Mouse (Mus musculus) embryo, embryonic 11.5 days (tissue): ENCODE measurements around the gene Tor4a.

ENCODE experiments used
- DNase-seq: peaks from one replicate; pipeline ENCODE4 v3.0.0-alpha.2; 2012; ENCODE audit warnings: low read depth, low spot score

The Tor4a gene

DNA sequence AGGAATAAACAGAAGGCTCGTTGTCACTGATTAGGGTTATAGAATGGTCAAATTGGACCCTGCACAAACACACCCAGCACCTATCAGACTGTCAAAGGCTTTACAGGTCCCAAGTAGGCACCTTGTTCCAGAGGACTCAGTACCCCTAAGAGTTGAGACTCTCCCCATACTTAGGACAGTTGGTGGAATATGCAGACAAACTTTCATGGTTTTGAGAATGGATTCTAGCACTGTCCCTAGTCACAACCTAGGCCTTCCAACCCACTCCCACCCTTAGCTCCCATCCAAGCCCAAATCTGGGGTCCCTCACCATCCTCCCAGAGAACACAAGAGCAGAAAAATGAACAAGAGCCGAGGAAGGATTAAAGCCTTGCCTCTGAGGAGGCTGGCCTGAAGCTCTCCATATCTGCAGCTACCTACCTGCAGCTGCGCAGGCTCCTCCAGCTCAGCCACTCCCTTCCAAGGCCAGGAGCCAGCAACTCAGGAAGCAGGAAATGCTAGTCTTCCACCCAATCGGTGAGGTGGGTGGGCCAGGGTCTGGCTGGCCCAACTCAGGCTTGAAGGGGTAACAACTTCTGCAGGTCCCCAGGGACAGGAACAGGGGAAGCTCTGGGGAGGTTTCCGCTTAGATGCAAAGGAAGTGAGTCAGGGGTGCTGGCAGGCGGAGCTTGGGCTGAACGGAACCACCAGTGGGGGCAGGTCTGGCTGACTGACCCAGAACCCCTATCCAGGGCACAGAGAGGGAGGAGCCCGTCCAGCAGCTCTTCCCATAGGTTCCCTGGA is at the start of gene Tor4a:
Gene Tor4a, minus strand, starts transcription at position 715 of the 783 bp plus-strand sequence.
- no peak for DNase-seq

DNA sequence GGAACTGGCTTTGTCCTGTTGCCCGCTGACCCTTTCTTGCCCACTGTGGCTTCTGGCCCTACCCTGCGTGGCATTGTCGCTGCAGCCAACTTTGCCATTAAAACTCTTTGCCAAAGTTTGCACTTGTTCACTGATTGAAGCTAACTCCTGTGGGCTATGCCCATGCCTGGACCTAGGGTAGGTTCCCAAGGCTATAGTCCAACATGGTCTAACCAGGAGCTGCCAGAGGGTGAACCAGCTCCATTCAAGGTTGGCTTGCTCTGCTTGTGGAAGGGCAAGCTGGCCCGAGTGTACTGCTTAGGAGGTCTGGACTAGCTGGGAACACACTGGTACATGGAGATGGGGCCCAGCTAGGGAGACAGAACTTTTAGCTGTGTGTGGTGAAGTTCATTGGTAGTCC is 47.5 kb upstream of the Tor4a start:
- no peak for DNase-seq

DNA sequence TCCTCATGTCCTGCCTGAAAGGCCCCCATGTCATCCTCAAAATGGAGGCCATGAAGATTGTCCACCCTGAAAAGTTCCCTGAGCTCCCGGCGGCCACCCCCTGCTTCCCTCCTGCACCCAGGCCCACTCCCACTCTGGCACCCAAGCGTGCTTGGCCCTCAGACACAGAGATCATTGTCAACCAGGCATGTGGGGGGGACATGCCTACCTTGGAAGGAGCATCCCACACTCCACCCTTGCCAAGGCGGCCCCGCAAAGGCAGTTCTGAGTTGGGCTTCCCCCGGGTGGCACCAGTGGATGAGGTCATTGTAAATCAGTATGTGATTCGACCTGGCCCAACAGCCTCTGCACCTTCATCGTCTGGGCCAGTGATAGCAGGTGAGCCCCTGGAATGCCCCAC is 46.7 kb upstream of the Tor4a start:
- DNase-seq, result no peak

DNA sequence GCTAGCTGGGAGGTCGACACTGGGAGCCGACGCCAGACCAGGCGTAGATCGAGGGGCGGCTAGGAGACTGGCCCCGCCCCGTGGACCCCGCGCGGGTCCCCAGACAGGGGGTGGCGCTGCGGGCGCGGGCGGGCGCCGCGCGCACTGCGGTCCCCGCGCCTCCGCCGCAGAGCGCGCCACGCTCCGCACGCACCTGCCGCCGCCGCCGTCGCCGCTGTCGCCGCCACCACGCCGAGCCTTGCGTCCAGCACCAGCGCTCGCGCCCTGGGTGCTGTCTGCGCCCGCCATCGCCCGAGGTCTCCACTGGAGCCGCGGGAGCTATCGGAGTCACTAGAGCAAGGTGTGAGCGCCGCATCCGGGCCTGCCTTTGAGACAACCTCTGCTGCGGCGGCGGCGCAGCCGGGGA is 45.4 kb upstream of the Tor4a start, which contains the start of the genes Rnf208 and Cysrt1:
Gene Rnf208, plus strand, starts transcription at position 155 of the 406 bp plus-strand sequence.
Gene Cysrt1, minus strand, starts transcription at position 352 of the 406 bp plus-strand sequence.
- DNase-seq, result no peak

DNA sequence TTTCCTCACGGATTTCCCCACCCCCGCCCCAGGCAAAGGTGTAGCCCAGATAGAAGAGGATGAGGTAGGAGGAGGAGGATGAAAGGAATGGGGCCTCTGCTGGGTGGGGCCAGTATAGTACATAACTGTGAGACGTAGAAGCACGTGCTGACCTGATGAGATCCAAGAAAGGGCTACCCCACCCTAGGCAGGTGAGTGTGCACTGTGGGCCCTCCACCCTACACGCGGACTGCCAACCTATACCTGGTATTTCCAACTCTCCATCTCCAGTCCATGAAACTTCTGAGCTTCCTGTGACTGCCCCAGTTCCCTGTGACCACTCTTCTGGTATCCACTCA is 44.7 kb upstream of the Tor4a start:
- no peak for DNase-seq

DNA sequence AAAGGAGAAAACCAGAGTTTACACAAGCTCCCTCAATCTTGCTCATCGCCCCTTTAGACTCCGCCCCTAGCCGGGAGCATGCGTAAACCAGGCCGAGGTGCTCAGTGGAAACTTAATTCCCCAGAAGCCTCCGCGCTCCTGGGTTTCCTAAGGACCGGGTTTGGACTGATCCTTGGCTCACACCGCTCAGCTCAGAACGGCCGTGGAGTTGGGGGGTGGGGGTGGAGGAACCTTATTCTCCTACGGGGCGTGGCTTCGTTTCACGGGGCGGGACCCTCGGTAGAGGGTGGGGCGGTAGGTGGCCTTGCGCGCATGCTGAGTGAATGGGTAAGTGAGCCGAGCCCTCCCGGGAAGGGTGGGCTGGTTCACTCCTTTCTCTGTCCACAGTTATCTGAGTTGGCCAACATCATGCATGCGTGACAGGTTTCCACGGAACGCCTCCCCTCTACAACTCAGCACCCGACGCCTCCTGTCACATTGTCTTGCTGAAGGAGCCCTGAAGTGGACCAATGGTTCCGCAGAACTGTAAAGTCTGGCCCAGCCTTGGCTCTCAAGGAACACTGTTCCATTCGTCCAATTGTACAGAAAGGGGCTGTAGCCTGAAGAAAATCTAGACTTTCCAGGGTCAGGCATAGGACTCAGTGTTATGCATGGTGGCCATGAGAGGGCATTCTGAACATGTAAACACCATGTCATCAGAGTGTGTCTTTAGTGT is 44.2 kb upstream of the Tor4a start:
- peak; percentile 59 for DNase-seq

DNA sequence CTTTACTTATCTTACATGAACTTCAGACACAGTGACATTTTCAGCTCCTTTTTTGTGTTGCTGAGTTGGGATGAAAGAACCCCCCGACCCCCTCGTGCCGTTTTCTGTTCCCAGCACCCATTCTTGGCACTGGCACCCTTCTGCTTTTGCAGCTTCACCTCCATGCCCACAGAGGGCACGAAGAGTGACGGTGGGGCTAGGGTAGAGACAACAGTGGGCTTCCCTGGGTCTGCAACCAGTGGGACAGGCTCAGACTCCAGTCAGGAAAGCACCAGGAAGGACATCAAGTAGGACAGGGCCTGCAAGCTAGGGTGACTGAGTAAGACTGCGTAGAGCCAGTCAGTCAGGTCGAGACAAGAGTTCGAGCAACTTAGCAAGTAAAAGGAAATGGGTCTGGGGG is 43.6 kb upstream of the Tor4a start:
- no peak for DNase-seq

DNA sequence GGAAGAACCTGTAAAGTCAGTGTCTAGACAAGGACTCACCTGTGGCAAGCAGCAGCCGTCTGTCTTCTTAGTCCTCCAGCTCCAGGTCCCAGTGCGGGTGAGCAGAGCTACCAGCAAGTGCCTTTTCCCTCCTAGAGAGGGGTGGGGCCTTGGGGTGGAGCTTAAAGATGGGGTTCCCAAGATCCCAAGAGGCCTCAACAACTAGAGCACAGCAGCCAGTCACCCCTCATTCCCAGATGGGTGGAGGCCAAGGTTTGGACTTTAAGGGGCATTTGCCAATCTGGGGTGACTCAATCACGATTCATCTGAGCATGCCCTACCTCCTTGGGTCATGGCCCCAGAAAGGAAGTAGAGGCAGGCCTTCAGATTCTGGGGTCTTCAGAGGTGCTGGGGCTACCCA is 43.1 kb upstream of the Tor4a start:
- DNase-seq, result no peak

DNA sequence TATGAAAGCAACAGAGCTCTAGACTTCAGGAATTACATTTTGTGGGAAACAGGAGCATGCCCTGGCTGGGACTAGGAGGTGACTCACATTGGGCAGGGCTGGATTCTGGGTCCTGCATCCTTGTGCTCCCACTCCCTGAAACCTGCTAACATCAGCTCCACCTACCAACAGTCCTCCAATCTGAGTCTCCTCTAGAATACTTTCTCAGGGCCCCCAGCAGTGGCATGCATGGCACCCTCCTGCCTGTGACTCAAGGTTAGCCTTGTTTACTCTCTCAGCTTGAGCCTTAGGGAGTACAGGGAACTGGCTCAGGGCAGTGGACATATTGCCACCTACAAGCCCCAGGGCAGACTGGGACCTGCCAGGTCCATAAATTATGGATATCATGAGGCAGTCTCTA is 41.4 kb upstream of the Tor4a start:
- no peak for DNase-seq

DNA sequence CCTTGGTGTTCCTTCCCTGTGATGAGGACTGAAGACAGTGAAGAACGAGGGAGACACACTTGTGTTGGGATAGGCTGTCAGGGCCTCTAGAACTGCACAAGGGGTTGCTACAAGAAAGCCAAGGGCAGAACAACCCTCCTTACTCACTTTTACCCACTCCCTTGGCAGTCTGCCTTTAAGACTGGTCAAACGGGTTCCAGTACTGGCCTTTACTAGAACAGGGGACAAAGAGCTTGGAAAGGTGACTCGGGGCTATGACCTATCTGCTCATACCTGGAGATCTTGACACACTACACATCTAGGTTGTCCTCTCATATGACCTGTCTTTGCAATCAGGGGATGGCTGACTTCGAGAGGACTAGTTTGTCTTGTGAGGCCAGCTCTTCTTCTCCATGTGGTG is 40.8 kb upstream of the Tor4a start:
- DNase-seq, result no peak

DNA sequence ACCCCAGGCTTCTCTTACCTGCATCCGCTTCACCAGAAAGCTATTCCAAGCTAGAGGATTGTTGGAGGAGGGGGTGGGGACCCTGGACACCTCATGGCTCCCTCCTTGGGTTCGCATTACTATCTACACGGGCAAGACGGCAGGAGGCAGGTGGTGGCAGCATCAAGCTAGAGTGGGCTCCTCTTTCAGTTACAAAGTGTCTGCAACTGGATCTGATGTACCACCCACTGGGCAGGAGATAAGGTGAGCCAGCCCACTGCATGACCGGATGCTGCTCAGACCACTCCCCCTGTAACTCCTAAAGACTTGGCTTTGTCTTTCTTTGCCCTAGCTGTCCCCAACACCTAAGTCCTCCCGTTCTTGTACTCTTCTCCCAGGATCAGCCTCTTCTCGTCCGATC is 39.9 kb upstream of the Tor4a start, which contains the start of gene Rnf224:
Gene Rnf224, minus strand, starts transcription at position 174 of the 400 bp plus-strand sequence.
- no peak for DNase-seq

DNA sequence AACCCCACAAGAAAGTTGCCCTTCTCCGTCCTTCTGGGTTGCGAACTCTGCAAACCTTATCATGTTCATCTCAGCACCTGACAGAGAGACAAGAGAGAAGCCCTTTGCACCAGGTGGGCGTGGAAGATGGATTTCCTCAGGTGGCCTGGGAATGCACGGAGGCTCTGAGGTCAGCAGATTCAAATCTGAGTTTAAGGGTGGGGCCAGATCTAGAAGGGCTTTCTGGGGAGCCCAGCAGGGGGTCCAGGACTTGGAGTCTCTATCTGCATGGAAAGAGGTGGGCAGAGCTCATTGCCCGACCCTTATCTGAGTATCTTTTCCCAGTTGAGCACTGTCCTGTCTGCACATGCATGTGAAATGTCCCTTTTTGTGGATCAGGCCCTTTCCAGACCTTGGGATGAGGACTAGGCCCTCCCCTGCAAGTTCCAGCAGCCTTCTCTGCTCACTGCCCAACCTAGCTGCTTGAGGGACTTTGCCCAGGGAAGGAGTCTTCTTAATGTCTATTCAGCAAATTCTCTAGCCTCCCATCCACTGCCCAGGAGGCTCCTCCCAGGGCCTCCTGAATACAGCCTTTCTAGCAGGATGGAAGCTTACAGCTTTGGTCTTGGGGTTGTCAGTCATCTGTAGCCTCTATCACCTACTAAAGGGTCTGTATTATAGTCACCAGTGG is 38.0 kb upstream of the Tor4a start:
- no peak for DNase-seq

DNA sequence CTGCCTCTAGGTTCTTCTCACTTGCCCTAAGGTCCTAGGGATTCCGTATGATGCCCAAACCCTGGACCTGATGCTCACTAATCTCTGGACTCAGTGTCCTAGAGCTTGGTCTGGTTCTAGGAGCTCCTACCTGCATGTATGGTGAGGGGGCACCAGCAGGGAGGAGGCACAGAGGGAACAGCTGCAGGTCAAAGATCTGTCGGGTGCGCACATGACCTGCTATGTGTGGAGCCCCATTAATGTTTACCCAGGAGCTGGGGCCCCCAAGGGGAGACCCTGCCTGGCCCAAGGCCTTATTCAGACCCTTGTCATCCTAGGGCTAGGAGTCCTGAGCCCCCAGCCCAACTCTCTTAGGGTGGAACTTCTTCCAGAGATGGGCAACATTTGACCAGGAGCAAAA is 37.4 kb upstream of the Tor4a start, which contains the start of gene Slc34a3:
Gene Slc34a3, minus strand, starts transcription at position 315 of the 400 bp plus-strand sequence.
- DNase-seq, result no peak

DNA sequence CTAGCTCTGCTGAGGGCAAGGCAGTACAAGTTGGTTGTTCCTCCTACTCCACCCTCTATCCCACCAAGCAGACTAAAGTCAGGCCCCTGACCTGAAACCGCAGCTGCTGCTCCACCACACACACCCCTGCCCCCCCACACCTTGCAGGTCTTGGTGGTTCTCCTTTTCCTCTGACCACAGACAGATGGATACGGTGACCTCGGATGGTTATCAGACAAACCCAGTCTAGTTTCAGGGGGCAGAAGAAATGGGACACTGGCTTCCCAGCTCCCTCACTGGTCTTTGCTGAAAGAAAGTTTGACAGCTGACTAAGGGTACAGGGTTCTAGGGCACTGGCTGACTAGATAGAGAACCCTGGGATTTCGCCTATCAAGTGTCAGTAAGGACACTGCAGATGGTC is 36.7 kb upstream of the Tor4a start:
- no peak for DNase-seq

DNA sequence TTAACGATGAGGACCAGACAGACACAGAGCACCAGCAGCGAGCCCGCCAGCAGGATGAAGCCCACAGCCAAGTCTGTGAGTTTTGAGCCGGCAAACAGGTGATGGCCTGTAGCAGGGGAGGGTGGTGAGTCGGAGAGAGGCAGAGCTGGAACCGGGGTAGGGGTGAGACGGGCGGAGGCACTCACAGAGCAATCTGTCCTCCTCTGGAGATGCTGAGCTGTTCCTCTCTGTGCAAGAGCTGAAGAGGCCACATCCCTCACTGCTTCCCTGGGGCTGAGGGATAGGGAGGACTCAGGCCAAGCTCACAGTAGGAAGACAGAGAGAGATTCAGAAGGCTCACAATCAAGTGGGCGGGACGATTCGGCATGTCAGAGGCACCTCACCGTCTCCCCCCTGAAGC is 34.4 kb upstream of the Tor4a start:
- no peak for DNase-seq

DNA sequence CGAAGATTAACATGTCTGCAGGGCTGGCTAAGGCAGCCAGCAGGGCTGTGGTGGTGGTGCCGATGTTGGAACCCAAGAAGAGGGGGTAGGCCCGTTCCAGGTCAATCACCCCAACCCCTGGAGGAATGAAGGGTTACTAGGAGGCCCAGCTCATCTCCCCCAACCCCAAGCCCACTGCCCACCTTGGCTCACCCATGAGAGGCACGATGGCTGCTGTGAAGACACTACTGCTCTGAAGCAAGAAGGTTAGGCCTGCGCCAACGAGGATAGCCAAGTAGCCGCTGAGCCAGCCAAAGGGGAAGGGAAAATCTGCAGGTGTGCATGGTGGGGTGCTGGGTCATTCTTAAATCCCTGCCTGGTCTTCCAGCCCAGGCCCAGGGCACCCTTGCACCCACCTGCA is 33.9 kb upstream of the Tor4a start:
- DNase-seq, result no peak

DNA sequence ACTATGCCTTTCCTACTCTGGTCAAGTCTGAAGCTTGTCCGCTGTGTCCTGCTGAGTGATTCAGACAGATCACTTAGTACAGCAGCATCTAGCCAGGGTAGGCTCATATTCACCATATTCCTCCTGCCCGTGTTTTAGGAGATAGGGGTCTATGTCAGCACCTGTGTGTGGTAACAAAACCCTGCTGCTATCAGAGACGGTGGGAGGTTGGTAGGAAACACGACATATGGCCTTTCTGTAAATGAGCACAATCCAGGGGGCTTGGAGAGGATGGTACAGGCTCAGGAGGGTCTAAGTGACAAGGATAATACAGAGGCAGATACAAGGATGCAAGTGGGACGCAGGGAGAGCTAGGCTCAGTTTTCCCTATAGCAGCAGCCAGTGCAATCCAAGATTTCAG is 32.9 kb upstream of the Tor4a start:
- no peak for DNase-seq

DNA sequence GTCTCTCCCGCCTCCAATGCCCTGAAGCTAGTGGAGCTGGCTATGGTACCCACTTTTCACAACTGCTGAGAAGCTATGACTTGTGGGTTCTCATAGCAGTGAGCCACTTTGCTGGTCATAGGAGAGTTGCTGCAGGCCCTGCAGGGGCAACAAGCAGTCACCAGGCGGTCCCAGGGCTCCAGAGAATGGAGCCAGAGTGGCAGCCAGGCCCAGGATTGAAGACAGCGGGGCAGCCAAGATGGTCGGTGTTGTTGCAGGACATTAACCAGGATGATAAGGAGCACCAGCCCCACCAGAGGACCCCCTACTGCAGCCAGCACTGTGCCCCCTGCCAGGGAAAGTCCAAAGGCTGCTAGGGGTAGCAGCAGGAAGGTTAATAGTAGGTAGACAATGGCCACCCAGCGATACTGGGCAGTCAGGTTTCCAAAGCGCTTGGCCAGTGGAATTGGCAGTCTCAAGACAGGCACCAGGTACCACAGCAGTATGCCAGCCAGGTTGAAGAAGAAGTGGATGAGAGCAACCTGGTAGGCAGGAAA is 32.4 kb upstream of the Tor4a start:
- no peak for DNase-seq

DNA sequence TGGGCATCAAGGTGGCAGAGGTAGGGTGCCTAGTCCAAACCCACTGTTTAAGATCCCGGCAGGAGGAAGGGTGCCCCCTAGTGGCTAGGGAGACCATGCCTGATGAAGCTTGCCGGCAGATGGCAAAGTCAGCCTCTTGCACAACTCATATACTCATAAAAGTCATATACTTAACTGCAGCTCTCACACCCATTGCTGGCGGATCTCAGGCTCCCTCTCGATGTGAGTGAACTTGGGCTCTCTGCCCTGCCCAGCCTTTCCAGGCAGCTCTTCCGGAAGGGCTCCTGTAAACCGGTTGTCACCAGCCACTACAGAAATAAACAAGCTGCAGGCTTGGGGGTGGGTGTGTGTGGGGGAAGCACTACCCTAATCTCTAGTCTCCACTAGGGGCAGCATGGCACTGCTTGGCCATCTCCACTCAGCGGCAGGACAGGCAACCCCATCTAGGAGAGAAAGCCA is 31.8 kb upstream of the Tor4a start:
- peak; percentile 68 for DNase-seq

DNA sequence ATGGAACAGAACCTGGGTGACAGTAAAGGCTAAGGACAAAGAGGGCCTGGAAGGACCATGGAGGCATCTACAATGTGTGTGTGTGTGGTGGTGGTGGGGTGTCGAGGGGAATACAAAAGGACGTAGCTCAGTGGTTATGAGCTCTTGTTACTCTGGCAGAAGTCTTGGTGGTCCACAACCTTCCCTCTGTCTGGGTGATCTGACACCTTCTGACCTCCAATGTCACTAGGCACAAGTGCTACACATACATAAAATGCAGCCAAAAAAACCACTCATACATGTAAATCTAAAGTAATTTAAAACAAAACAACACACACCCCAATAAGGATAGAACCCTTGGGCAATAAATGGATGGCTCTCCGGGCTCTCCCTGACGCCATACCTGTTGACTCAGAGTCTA is 30.7 kb upstream of the Tor4a start:
- DNase-seq, result no peak

DNA sequence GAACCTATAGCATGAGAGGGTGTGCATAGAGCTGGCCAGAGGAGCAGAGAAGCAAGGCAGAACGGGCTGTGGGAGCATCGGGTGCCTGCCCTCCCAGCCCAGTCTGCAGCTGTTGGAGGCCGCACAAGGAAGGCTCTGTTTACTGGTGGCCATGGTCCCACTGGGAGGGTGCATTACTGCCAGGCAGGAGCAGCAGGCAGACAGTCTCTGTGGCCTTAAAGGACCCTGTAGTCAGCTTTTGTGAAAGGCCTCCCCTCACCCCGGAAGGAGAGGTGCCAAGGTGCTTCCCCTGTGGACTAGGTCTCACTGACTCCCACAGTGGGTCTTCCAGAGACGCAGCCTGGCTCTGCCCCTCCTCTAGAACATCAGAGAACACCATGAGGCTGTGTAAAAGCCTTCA is 30.2 kb upstream of the Tor4a start:
- DNase-seq, result no peak

DNA sequence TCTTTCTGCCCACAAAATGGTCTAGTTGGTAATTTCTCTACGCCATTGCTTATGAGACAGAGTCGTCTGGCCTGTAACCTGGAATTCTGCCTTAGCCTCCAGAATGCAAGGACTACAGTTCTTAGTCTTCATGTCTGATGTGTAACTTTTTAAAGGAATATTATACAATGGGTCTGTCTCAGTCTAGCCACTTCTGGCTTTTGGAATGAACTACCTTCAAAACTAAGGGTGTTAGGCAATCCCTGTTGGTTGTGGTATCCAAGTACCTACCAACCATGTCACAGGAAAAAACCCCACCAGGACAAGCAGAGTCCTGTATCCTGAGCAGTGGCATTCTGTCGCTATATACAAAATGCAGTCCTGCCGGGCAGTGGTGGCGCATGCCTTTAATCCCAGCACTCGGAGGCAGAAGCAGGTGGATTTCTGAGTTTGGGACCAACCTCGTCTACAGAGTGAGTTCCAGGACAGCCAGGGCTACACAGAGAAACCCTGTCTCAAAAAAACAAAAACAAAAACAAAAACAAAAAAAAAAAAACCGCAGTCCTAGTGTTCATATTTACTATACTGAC is 29.2 kb upstream of the Tor4a start:
- DNase-seq, result no peak
